Mouse (Mus musculus) kidney, embryonic 16.5 days (tissue): Measurements from ENCODE around the gene Ankk1. TPM values are rescaled to one million over a fixed set of nuclear protein-coding genes. Genes with fewer than 3 reads are reported as not detected.

Experiments used
- ATAC-seq: fragments of 200-750 bp; cut with Nextera tagmentation; 2 replicates; pipeline ENCODE4 v1.8.0; 2017; ENCODE audit warnings: moderate TSS enrichment; ENCODE audit not compliant: low FRiP score, low TSS enrichment
- H3K27ac ChIP-seq: fragments of 300-500 bp; sonication (generic); 2 replicates; pipeline ENCODE4 v1.5.1; 2014; ENCODE audit warnings: low read length
- H3K27me3 ChIP-seq: fragments of 300-500 bp; sonication (generic); 2 replicates; pipeline ENCODE4 v1.6.1; 2014; ENCODE audit warnings: low read length, control low read depth, mixed read lengths; ENCODE audit not compliant: insufficient read depth
- H3K36me3 ChIP-seq: fragments of 300-500 bp; sonication (generic); 2 replicates; pipeline ENCODE4 v1.6.1; 2014; ENCODE audit warnings: low read length, control low read depth, mixed read lengths; ENCODE audit not compliant: insufficient read depth
- H3K4me1 ChIP-seq: fragments of 300-500 bp; sonication (generic); 2 replicates; pipeline ENCODE4 v1.6.1; 2014; ENCODE audit warnings: low read length, control low read depth, mixed read lengths; ENCODE audit not compliant: insufficient read depth
- H3K4me2 ChIP-seq: fragments of 300-500 bp; sonication (generic); replicated peaks from 2 replicates; pipeline ENCODE4 v1.6.1; 2014; ENCODE audit warnings: low read depth, low read length
- H3K4me3 ChIP-seq: fragments of 300-500 bp; sonication (generic); 2 replicates; pipeline ENCODE4 v1.5.1; 2014; ENCODE audit warnings: mild to moderate bottlenecking, low read length
- H3K9ac ChIP-seq: fragments of 300-500 bp; sonication (generic); replicated peaks from 2 replicates; pipeline ENCODE4 v1.6.1; 2014; ENCODE audit warnings: low read length
- H3K9me3 ChIP-seq: fragments of 300-500 bp; sonication (generic); 2 replicates; pipeline ENCODE4 v1.6.1; 2016; ENCODE audit warnings: low read length, control low read depth
- WGBS: fragments of 180-500 bp; shearing (Covaris S2); extraction: QIAGEN DNeasy Blood & Tissue Kit; methylation state at CpG from one replicate; pipeline ENCODE4 v1.1.7; 2014; 5-methylcytosine and 5-hydroxymethylcytosine counted together
- polyA plus RNA-seq: library from polyadenylated mRNA; unstranded; fragments of >200 nt; fragmentation: Nextera tagmentation; extraction: Ambion mirVana; gene quantifications from 2 replicates; pipeline ENCODE4 v1.2.1, GENCODE M21; 2015

Ankk1 gene
- polyA plus RNA-seq, 1 experiment from 2014 or later = 0.07 TPM

DNA sequence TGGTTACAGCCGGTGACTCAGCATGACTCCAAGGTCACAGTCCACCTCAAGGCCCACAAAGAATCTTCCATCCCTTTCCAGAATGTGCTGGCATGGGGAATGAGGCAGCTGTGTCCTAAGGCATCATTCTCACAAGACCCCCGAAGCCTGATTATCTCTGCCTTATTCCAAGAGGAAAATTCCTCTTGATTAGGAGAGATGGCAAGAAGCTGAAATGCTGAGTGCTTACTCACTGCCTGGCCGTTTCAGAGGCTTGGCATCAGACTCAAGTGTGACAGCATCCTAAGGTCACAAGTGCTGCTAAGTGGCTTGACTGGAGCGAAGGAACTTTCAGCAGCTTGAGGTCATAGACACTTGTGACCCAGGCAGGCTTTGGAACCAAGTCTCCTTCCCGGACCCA lies 16.2 kb downstream of the Ankk1 start:
- no peak overlapping the region for H3K9ac ChIP-seq
- no peak overlapping the region for H3K4me3 ChIP-seq
- H3K4me2 ChIP-seq = no peak overlapping the region
- no peak for ATAC-seq
- no peaks in the 10 kb centered on the region for H3K4me1 ChIP-seq
- H3K9me3 ChIP-seq = no peaks in the 10 kb centered on the region
- H3K27me3 ChIP-seq = no peaks in the 10 kb centered on the region
- no peaks in the 10 kb centered on the region for H3K36me3 ChIP-seq
- 81% methylated on average over 5 of the region's 5 CpGs for WGBS
- H3K27ac ChIP-seq = no peak overlapping the region

DNA sequence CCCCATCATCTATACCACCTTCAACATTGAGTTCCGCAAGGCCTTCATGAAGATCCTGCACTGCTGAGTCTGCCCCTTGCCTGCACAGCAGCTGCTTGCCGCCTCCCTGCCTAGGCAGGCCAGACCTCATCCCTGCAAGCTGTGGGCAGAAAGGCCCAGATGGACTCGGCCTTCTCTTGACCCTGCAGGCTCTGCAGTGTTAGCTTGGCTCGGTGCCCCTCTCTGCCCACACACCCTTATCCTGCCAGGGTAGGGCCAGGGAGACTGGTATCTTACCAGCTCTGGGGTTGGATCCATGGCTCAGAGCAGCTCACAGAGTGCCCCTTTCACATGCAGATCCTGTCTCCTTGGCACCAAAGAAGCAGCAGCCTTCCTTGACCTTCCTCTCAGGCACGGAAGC lies 19.8 kb downstream of the Ankk1 start:
- Histone ChIP-seq H3K27me3 (no peaks in the 10 kb centered on the region), H3K9me3 (no peaks in the 10 kb centered on the region), H3K36me3 (no peaks in the 10 kb centered on the region), H3K4me1 (no peaks in the 10 kb centered on the region), H3K4me3 (no peak overlapping the region), H3K27ac (no peak overlapping the region), H3K9ac (no peak overlapping the region), H3K4me2 (no peak overlapping the region)
- 91% methylated on average over 5 of the region's 5 CpGs for WGBS
- ATAC-seq = no peak

DNA sequence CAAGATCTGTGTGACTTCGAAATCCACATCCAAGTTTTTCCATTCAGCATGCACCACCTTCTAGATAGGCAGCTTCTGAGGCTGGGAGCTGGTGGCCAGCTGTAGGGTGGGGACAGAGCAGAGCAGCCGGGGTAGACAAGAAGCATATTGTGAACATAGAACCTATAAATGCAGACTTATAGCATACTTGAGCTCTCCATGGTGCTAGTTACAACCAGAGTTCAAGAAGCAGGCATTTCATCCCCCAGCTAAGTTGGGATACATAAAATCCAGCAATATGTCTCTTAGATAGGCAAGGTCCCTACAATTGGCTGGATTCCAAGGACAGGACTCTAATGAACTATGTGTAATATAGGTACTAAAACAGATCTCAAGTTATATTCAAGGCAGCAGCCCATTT lies 23.1 kb downstream of the Ankk1 start:
- H3K4me1 ChIP-seq = no peaks in the 10 kb centered on the region
- ATAC-seq = no peak
- H3K36me3 ChIP-seq = no peaks in the 10 kb centered on the region
- no peak overlapping the region for H3K9ac ChIP-seq
- H3K4me3 ChIP-seq = no peak overlapping the region
- H3K27ac ChIP-seq = no peak overlapping the region
- H3K27me3 ChIP-seq = no peaks in the 10 kb centered on the region
- 58% methylated on average over 2 of the region's 2 CpGs for WGBS
- H3K9me3 ChIP-seq = no peaks in the 10 kb centered on the region
- H3K4me2 ChIP-seq = no peak overlapping the region

DNA sequence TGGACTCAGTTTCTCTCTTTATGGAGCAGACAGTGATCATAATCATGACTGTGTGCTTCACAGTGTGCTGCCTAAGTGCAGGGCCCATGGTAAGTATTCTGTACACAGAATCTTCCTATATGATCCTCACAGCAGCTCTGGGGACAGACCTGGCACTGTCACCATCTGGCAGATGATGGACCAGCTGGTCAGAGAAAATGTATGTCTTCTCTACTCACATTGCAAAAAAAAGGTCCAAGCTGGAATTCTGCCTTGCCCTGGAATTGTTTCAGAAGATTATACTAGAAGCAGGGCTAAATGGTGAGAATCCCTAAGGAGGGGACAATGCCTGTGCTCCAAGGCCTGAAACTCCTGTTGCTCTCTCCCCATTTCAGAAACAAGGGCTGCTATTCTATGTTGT lies 30.8 kb downstream of the Ankk1 start:
- Histone ChIP-seq H3K9ac (no peak overlapping the region), H3K4me3 (no peak overlapping the region), H3K27ac (no peak overlapping the region), H3K9me3 (no peaks in the 10 kb centered on the region), H3K4me1 (no peaks in the 10 kb centered on the region), H3K36me3 (no peaks in the 10 kb centered on the region), H3K4me2 (no peak overlapping the region), H3K27me3 (no peaks in the 10 kb centered on the region)
- no peak for ATAC-seq

DNA sequence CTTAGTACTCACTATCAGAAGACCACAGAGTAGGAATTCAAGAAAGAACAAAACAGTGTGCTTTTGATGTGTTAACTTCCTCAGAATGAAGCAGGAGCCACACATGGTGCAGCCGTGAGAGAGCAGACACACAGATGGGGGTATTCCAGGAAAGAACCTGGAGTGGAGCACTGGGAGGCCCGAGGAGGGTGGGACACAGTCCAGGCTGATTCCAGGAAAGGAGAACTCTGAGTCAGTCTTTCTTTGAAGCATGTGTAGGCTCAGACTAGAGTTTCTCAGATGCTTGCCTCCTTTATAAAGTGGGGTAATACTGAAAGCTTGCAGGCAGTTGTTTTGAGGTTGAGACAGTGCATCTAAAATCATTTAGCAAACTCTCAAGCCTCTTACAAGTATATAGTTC lies 34.6 kb downstream of the Ankk1 start:
- Histone ChIP-seq H3K36me3 (no peaks in the 10 kb centered on the region), H3K4me2 (no peak overlapping the region), H3K9me3 (no peaks in the 10 kb centered on the region), H3K4me3 (no peak overlapping the region), H3K9ac (no peak overlapping the region), H3K27me3 (no peaks in the 10 kb centered on the region), H3K4me1 (no peaks in the 10 kb centered on the region), H3K27ac (no peak overlapping the region)
- 41% methylated on average over 2 of the region's 2 CpGs for WGBS
- no peak for ATAC-seq

DNA sequence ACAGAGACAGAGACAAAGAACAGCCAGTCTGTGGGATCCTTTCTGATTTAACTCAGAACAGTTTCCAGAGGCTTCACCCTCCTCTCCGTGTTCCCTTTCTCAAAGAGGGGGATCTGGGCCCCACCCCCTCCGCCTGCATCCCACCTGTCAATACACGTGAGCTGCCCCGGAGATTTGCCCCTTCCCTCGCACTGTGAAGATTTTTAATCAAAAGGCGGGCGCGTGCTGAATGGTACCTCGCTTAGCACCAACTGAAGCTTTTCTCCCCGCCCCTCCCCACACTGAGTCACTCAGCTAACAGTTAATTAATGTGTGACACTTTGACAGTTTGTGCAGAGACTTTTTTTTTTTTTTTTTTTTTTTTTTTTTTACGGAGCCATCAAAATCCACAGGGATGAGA lies 40.7 kb downstream of the Ankk1 start:
- Histone ChIP-seq H3K4me2 (no peak overlapping the region), H3K4me3 (no peak overlapping the region), H3K27ac (no peak overlapping the region), H3K36me3 (no peaks in the 10 kb centered on the region), H3K4me1 (no peaks in the 10 kb centered on the region), H3K9ac (no peak overlapping the region), H3K27me3 (no peaks in the 10 kb centered on the region), H3K9me3 (no peaks in the 10 kb centered on the region)
- ATAC-seq = no peak
- 42% methylated on average over 11 of the region's 11 CpGs for WGBS

DNA sequence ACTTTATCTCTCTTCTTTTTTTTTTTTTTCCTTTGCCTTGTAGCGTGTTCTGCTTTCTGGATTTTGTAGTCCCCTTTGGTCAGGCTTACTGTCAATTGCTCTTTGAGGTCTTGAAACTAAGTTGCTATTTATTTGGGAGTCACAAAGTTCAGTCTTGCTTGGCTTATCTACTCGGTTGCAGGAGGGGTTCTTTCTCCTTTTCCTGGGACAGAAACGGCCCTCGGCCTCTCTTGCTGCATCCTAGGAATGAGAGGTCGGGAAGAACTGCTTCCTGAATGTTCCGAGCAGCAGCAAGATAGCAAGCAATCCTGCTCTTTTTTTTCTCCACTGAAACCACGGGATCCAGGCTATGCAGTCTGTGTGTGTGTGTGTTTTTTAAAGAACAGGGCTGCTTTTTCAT lies 41.5 kb downstream of the Ankk1 start:
- Histone ChIP-seq H3K9ac (no peak overlapping the region), H3K4me1 (no peaks in the 10 kb centered on the region), H3K9me3 (no peaks in the 10 kb centered on the region), H3K4me2 (no peak overlapping the region), H3K27me3 (no peaks in the 10 kb centered on the region), H3K4me3 (no peak overlapping the region), H3K27ac (no peak overlapping the region), H3K36me3 (no peaks in the 10 kb centered on the region)
- no peak for ATAC-seq
- 31% methylated on average over 7 of the region's 7 CpGs for WGBS

DNA sequence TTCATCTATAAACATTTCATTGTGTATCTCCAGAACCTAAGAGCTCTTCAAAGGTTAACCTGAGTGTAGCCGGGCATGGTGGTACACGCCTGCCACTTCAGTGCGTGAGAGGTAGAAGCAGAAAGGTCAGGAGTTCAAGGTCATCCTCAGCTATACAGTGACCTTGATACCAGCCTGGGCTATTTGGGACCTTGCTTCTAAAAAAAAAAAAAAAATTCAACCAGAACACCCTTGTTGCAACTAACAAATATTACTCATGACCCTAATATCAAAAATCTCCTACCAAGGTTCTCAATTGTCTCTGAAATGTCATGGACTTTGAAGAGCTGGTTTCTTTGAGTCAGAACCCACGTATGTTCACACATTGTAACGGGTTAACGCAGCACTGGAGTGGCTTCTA lies 42.0 kb downstream of the Ankk1 start:
- 88% methylated on average over 6 of the region's 6 CpGs for WGBS
- ATAC-seq = no peak
- H3K4me1 ChIP-seq = no peaks in the 10 kb centered on the region
- no peaks in the 10 kb centered on the region for H3K27me3 ChIP-seq
- H3K27ac ChIP-seq = no peak overlapping the region
- H3K36me3 ChIP-seq = no peaks in the 10 kb centered on the region
- H3K9ac ChIP-seq = no peak overlapping the region
- H3K4me3 ChIP-seq = no peak overlapping the region
- no peaks in the 10 kb centered on the region for H3K9me3 ChIP-seq
- H3K4me2 ChIP-seq = no peak overlapping the region

DNA sequence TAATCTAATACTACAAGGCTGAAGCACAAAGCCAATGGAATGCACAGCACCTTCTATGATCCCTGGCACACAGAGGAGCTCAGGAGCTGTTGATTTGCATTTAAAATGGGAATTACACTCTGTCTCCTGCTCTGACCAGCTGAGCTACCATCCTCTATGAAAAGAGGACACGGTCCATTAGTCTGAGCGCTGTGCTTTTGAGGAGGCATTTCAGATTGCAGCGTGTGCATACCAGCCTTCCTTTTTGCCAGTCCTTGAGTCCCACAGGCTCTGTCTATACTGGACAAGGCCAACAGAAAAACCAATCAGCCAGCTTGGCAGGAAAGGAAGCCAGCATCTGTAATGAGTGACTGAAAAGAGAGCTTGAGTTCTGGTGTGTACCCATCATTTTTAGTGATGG lies 42.8 kb downstream of the Ankk1 start:
- WGBS = 42% methylated on average over 3 of the region's 3 CpGs

DNA sequence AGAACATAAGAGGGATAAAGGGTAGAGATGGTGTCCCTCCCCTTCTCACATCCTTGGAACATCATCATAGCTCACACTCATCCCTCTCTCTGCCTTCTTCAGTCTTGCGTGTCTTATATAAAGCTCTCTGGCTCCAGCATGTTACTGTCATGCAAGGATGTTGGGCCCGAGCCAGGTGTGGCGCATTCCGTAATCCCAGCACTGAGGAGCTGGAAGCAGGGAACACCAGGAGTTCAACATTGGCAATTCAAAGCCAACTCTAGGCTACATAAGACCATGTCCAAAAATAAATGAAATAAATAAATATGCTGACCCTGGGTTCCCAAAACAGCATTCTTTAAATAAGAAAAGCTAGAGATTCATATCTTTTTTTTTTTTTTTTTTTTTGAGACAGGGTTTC lies 46.9 kb downstream of the Ankk1 start:
- Histone ChIP-seq H3K4me3 (no peak overlapping the region), H3K4me2 (no peak overlapping the region), H3K36me3 (no peaks in the 10 kb centered on the region), H3K27ac (no peak overlapping the region), H3K27me3 (no peaks in the 10 kb centered on the region), H3K9me3 (no peaks in the 10 kb centered on the region), H3K9ac (no peak overlapping the region), H3K4me1 (no peaks in the 10 kb centered on the region)
- no peak for ATAC-seq
- WGBS = 85% methylated on average over 4 of the region's 4 CpGs

More for the DNA sequence above, 42.8 kb downstream of the Ankk1 start:
- no peak overlapping the region for H3K27ac ChIP-seq
- no peaks in the 10 kb centered on the region for H3K9me3 ChIP-seq
- no peak overlapping the region for H3K9ac ChIP-seq
- H3K36me3 ChIP-seq = no peaks in the 10 kb centered on the region
- ATAC-seq = no peak
- no peaks in the 10 kb centered on the region for H3K27me3 ChIP-seq
- no peaks in the 10 kb centered on the region for H3K4me1 ChIP-seq
- no peak overlapping the region for H3K4me3 ChIP-seq
- no peak overlapping the region for H3K4me2 ChIP-seq

DNA sequence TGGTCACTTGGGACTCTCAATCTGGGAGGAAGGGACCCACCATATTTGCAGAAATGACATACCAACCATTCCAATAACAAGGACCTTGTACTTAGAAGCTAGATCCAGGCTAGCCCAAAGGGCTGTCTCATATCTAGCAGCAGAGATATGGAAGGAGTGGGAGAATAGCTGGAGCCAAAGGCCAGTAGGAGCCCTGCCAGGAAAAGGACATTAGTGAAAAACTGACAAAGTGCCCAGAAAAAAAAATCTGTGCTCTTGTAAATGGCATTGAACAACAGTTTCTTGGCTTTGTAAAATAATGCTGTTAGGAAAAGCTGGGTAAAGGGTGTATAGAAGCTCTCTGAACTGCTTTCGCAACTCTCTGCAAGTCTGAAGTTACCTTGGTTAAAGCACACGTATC lies 52.9 kb downstream of the Ankk1 start:
- Histone ChIP-seq H3K9ac (no peak overlapping the region), H3K27me3 (no peaks in the 10 kb centered on the region), H3K4me1 (no peaks in the 10 kb centered on the region), H3K27ac (no peak overlapping the region), H3K4me3 (no peak overlapping the region), H3K4me2 (no peak overlapping the region), H3K36me3 (no peaks in the 10 kb centered on the region), H3K9me3 (no peaks in the 10 kb centered on the region)
- ATAC-seq = no peak
- WGBS = 82% methylated on average over 2 of the region's 2 CpGs
